Comparison of ENCODE assay signal across 29 mouse cellular contexts in the genomic region with DNA sequence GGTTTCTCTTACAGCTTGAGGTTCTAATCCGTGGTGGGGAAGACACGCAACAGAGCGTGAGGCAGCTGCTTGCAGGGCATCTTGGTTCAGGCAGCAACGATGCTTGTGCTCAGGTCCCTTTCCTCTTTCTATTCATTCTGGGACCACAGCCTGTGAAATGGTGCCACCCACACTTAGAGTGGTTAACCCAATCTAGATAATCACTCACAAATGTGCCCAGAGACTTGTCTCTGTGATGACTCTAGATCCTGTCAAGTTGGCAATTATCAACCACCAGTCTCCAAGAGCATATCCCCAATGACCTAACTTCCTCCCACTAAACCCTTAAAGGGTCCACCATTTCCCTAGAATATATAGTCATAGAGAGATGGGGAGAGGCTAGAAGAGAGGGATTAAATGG. TPM values are rescaled to one million over a fixed set of nuclear protein-coding genes. Genes with fewer than 3 reads are reported as not detected.
DNase-seq lines count a peak whose midpoint lies in the region; ATAC-seq and TF ChIP-seq lines count a peak whose summit lies in the region.
"Had no signal": no experiment of that assay in that cellular context is flagged by ENCODE, and none has a peak within 500 bp of the region (broad histone marks: within the 10 kb centered on the region; RNA-seq: fewer than 3 reads in every experiment).

No protein-coding gene starts in this region.

- H3K36me3 ChIP-seq in C2C12 (ENCODE audit: control insufficient read depth, insufficient read depth), result no peaks in the 10 kb centered on the region
- no peaks in the 10 kb centered on the region for H3K36me3 ChIP-seq in kidney, adult 2 months (ENCODE audit: control insufficient read depth, insufficient read depth, low read length)
- no peaks in the 10 kb centered on the region for H3K36me3 ChIP-seq in hindbrain, embryonic 16.5 days (ENCODE audit: control insufficient read depth, insufficient read depth, low read length)
- H3K36me3 ChIP-seq: embryonic facial prominence, embryonic 13.5 days; embryonic facial prominence, embryonic 15.5 days; forebrain, embryonic 10.5 days; forebrain, embryonic 12.5 days; G1E had no signal

- H3K9me3 ChIP-seq in hindbrain, embryonic 16.5 days (ENCODE audit: control insufficient read depth, low read length), result peaks cover 2% of the 10 kb centered on the region; the same call in 1 of the 2 replicates
- H3K9me3 ChIP-seq: embryonic facial prominence, embryonic 15.5 days; forebrain, embryonic 12.5 days; G1E had no signal

- H3K4me1 ChIP-seq in brown adipose tissue, adult 24 weeks (ENCODE audit: control insufficient read depth, insufficient read depth, insufficient read length, low read length), result peaks cover 9% of the 10 kb centered on the region; the same call in 1 of the 2 replicates
- H3K4me1 ChIP-seq in kidney, adult 2 months (ENCODE audit: control insufficient read depth, insufficient read depth, low read length), result no peaks in the 10 kb centered on the region
- H3K4me1 ChIP-seq in hindbrain, embryonic 16.5 days (ENCODE audit: control insufficient read depth, insufficient read depth, low read depth, low read length), result no peaks in the 10 kb centered on the region
- H3K4me1 ChIP-seq: embryonic facial prominence, embryonic 13.5 days; embryonic facial prominence, embryonic 15.5 days; forebrain, embryonic 10.5 days; forebrain, embryonic 12.5 days had no signal

- H3ac ChIP-seq in C2C12 (ENCODE audit: control insufficient read depth, insufficient read length, low read depth), result no peak overlapping the region

- no peaks in the 10 kb centered on the region for H3K27me3 ChIP-seq in C2C12 (ENCODE audit: control insufficient read depth, insufficient read depth, insufficient read length)
- no peaks in the 10 kb centered on the region for H3K27me3 ChIP-seq in kidney, adult 2 months (replicated peaks; ENCODE audit: control insufficient read depth, insufficient read depth, low read length)
- no peaks in the 10 kb centered on the region for H3K27me3 ChIP-seq in hindbrain, embryonic 16.5 days (replicated peaks; ENCODE audit: control insufficient read depth, insufficient read depth, low read length)
- H3K27me3 ChIP-seq: CH12.LX; embryonic facial prominence, embryonic 15.5 days; forebrain, embryonic 12.5 days; Patski had no signal

- peak; percentile 59 for DNase-seq in 416B (ENCODE audit: low read depth)
- no peak for DNase-seq in layer of hippocampus, adult 11-12 months (ENCODE audit: low spot score)
- no peak for DNase-seq in kidney, adult 2 months
- DNase-seq: adrenal gland, adult 8-10 months; adrenal gland, postnatal 14 days; adrenal gland, postnatal 36 days; B cell, adult 2 months; cerebellum, adult 11 months; cerebellum, adult 18-20 months; cerebellum, adult 8-10 months; cerebellum, adult 9-11 months; cerebellum, postnatal 14 days; cerebellum, postnatal 36 days; embryo, embryonic 11 days had no signal

- H3K27ac ChIP-seq in brown adipose tissue, adult 24 weeks (replicated peaks; ENCODE audit: low read depth, low read length), result peak overlapping the region; percentile 98
- no peak overlapping the region for H3K27ac ChIP-seq in kidney, adult 2 months (ENCODE audit: insufficient read depth, low read depth, low read length)
- no peak overlapping the region for H3K27ac ChIP-seq in hindbrain, embryonic 16.5 days (ENCODE audit: low read depth, low read length)
- H3K27ac ChIP-seq: embryonic facial prominence, embryonic 13.5 days; embryonic facial prominence, embryonic 15.5 days; forebrain, embryonic 10.5 days; forebrain, embryonic 12.5 days had no signal

- H3K4me3 ChIP-seq in C2C12 (ENCODE audit: insufficient read depth, poor library complexity, severe bottlenecking), result no peak overlapping the region
- H3K4me3 ChIP-seq in brown adipose tissue, adult 24 weeks (ENCODE audit: insufficient read depth, low read depth, low read length), result no peak overlapping the region
- H3K4me3 ChIP-seq in kidney, adult 2 months (ENCODE audit: insufficient read depth, low read depth, low read length), result no peak overlapping the region
- H3K4me3 ChIP-seq in hindbrain, embryonic 16.5 days (ENCODE audit: low read length), result no peak overlapping the region
- H3K4me3 ChIP-seq: embryonic facial prominence, embryonic 13.5 days; embryonic facial prominence, embryonic 15.5 days; erythroblast, embryonic 14.5 days; forebrain, embryonic 10.5 days; forebrain, embryonic 12.5 days had no signal

- TF ChIP-seq CTCF in C2C12 (IDR thresholded peaks at IDR 0.05; ENCODE audit: control insufficient read depth, insufficient read depth, insufficient read length), result no peak
- no peak for TF ChIP-seq CTCF in kidney, adult 2 months (conservative IDR thresholded peaks at IDR 0.05; ENCODE audit: insufficient read depth, insufficient read length, low read depth, low read length)

- no peak for ATAC-seq in hindbrain, embryonic 16.5 days
- ATAC-seq: activated CD4-positive, CD25-positive, alpha-beta regulatory T cell, adult 4 months; CD4-positive, CD25-positive, alpha-beta regulatory T cell, adult 4 months; forebrain, embryonic 14.5 days; forebrain, embryonic 16.5 days; Patski had no signal

- H3K4me2 ChIP-seq in hindbrain, embryonic 16.5 days (ENCODE audit: low read length), result no peak overlapping the region
- H3K4me2 ChIP-seq: embryonic facial prominence, embryonic 13.5 days; embryonic facial prominence, embryonic 15.5 days; forebrain, embryonic 12.5 days had no signal

- no peak overlapping the region for H3K9ac ChIP-seq in hindbrain, embryonic 16.5 days (ENCODE audit: low read depth, low read length)
- H3K9ac ChIP-seq: embryonic facial prominence, embryonic 13.5 days; embryonic facial prominence, embryonic 15.5 days; forebrain, embryonic 12.5 days had no signal

- 92% methylated on average over 4 of the region's 4 CpGs for WGBS in kidney, adult 2 months
- WGBS in hindbrain, embryonic 16.5 days, result 96% methylated on average over 4 of the region's 4 CpGs

- no peaks in the 10 kb centered on the region for H3K79me2 ChIP-seq in C2C12 (ENCODE audit: control insufficient read depth, insufficient read depth)

- no peaks in the 10 kb centered on the region for H3K79me3 ChIP-seq in C2C12 (ENCODE audit: low read depth)

- TF ChIP-seq POLR2A in kidney, adult 2 months (IDR thresholded peaks at IDR 0.05; ENCODE audit: low read depth, low read length), result no peak

TF ChIP-seq in C2C12, 6 proteins besides CTCF, POLR2A, EP300 and RAD21:
- no peak for TF ChIP-seq MAX (IDR thresholded peaks at IDR 0.05)
- TF ChIP-seq MYOD1 (IDR thresholded peaks at IDR 0.05; ENCODE audit: control insufficient read depth, insufficient read length, low read depth), result peak; percentile 57

RNA-seq across cellular contexts. Expression of gene Tsen2, which starts 31.3 kb away (rescaled TPM):
- polyA plus RNA-seq in C2C12 (2012; fragmentation: generic; extraction: Trizol), result 16.8 TPM
- 9.7 and 10.0 TPM in 2 replicates for polyA plus RNA-seq in brown adipose tissue, adult 24 weeks (2012; ENCODE audit: insufficient read depth, insufficient read length, missing spikeins)
- polyA plus RNA-seq in kidney, adult 2 months (2012; rRNA removed), result 4.2 and 4.8 TPM in 2 replicates
- 32.0 and 38.5 TPM in 2 replicates for polyA plus RNA-seq in hindbrain, embryonic 16.5 days (2015; fragmentation: Nextera tagmentation; extraction: Ambion mirVana)
